Mouse (Mus musculus) lung, postnatal 0 days (tissue): ENCODE measurements around the gene Cth.

Experiments used
- CTCF ChIP-seq: IDR thresholded peaks from 2 replicates; pipeline ENCODE4 v1.5.1; 2016; ENCODE audit warnings: antibody characterized with exemption, mild to moderate bottlenecking
- EP300 ChIP-seq: IDR thresholded peaks from 2 replicates; pipeline ENCODE4 v1.6.1; 2016; ENCODE audit warnings: antibody characterized with exemption, mild to moderate bottlenecking, control low read depth

DNA sequence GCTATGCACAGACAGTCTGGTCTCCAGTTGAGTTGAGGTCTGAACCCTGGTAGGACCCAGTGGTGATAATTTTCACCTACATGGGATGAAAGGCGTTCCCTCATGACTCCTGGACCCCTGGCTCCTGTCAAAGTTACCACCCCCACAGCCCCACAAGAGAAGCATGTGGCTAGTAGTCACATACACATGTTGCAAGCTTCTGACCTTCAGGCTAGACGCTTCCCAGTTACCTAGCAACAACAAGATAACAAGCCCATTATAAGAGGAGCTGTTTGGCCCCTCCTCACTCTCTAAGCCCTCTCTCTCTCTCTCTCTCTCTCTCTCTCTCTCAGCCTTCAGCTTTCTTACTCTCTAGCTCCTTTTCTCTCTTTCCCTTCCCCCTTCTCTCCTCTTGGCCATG, 76.4 kb downstream of the Cth start:
- TF ChIP-seq CTCF (no peak), EP300 (no peak)
